Mouse (Mus musculus) cortical plate, adult 2 months (tissue): Measurements from ENCODE around the gene H1f0.

Source experiments
- CTCF ChIP-seq: fragments of 200-500 bp; IDR thresholded peaks from 2 replicates; pipeline ENCODE4 v1.5.1; 2011; ENCODE audit warnings: mild to moderate bottlenecking, control low read depth, low read length; ENCODE audit not compliant: insufficient read depth; ENCODE audit errors: extremely low read depth
- POLR2A ChIP-seq: fragments of 200-500 bp; IDR thresholded peaks from 2 replicates; pipeline ENCODE4 v1.6.1; 2011; ENCODE audit warnings: mild to moderate bottlenecking, low read length, control low read depth; ENCODE audit not compliant: insufficient read depth; ENCODE audit errors: extremely low read depth

DNA sequence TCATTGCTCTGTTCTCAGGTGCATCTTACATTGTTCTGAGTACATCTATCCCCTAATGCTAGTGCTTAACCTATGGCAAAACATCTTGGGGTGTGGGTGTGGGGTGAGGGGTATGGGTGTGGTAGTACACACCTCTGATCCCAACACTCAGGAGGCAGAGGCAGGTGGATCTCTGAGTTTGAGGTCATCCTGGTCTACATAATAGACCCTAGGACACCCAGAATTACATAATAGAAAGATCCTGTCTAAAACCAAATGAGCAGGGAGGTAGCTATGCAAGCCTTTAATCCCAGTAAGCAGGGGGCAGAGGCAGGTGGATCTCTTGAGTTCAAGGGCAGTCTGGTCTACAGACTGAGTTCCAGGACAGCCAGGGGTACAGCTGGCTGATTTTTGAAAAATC lies 45.5 kb downstream of the H1f0 start:
- TF ChIP-seq POLR2A (no peak), CTCF (no peak)
